Mouse (Mus musculus) CH12.LX (cell line): ENCODE data around the gene Abca16.

Source experiments
- CHD2 ChIP-seq: IDR thresholded peaks from 2 replicates; pipeline ENCODE4 v1.6.1; 2011; ENCODE audit warnings: low read length, improper control_type of control experiment
- CTCF ChIP-seq, 2 experiments: IDR thresholded peaks in 1 of 2; conservative IDR thresholded peaks in 1 of 2; 2 replicates each; pipeline ENCODE4 v1.5.1; 2011 to 2012; ENCODE audit warnings: low read depth in 2 of 2, low read length in 2 of 2, improper control_type of control experiment in 1 of 2, inconsistent platforms in 1 of 2, mild to moderate bottlenecking in 1 of 2, moderate library complexity in 1 of 2
- EP300 ChIP-seq: IDR thresholded peaks from 2 replicates; pipeline ENCODE4 v1.6.1; 2011; ENCODE audit warnings: low read length, improper control_type of control experiment
- ETS1 ChIP-seq: conservative IDR thresholded peaks from 2 replicates; pipeline ENCODE4 v1.6.1; 2012; ENCODE audit warnings: low read depth, mild to moderate bottlenecking, inconsistent platforms, low read length, improper control_type of control experiment, moderate library complexity
- MAFK ChIP-seq: IDR thresholded peaks from 2 replicates; pipeline ENCODE4 v1.6.1; 2011; ENCODE audit warnings: low read length, improper control_type of control experiment; ENCODE audit not compliant: insufficient replicate concordance
- MYC ChIP-seq: IDR thresholded peaks from 2 replicates; pipeline ENCODE4 v1.6.1; 2011; ENCODE audit warnings: low read depth, mild to moderate bottlenecking, improper control_type of control experiment, low read length
- POLR2A ChIP-seq: IDR thresholded peaks from 2 replicates; pipeline ENCODE4 v1.6.1; 2011; ENCODE audit warnings: low read depth, mild to moderate bottlenecking, improper control_type of control experiment, low read length
- TCF12 ChIP-seq: IDR thresholded peaks from 2 replicates; pipeline ENCODE4 v1.6.1; 2014; ENCODE audit warnings: low read depth, mild to moderate bottlenecking, inconsistent platforms, low read length, improper control_type of control experiment
- USF2 ChIP-seq: conservative IDR thresholded peaks from 2 replicates; pipeline ENCODE4 v1.6.1; 2011; ENCODE audit warnings: low read depth, low read length, improper control_type of control experiment
- ZKSCAN1 ChIP-seq: IDR thresholded peaks from 2 replicates; pipeline ENCODE4 v1.6.1; 2012; ENCODE audit warnings: low read depth, inconsistent platforms, low read length, improper control_type of control experiment, borderline replicate concordance

DNA sequence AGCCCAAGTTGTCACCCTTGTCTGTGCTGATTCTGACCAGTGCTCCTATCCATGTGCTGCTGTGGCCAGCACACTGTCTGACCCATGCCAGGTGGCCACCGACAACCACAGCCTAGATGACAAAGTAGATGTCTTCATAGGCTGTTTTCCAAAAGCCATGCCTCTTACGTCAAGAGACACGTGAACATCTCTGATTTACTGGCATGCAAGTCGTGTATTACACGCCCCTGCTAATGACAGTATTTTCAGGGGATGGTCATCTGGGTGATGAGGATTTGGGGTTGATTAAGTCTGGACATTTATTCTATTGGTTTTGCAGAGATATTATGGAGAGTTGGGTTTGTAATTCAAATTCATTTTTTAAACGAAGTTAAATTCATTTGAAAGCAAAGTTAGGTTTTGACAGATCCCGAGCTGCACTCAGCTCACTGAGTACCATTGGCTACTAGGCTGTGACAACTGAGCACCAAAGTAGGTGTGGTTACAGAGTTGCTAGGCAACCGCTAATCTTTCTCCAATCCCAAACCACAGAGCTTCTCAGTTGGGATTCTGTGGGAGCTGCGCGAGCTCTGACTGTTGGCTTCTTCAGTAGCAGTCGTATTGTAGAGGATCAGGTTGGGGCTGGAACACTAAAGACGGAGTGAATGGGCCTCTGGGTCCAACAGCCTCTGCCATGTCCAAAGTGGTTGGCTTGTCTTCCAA is 143.2 kb downstream of the Abca16 start:
- no peak for TF ChIP-seq MYC
- no peak for TF ChIP-seq TCF12
- no peak for TF ChIP-seq USF2
- TF ChIP-seq MAFK, result no peak
- TF ChIP-seq POLR2A, result no peak
- TF ChIP-seq CTCF (conservative IDR thresholded peaks at IDR 0.05 in 1 of 2, IDR thresholded peaks at IDR 0.05 in 1 of 2; ENCODE audit: low read depth in 2 of 2, low read length in 2 of 2), result no peak
- no peak for TF ChIP-seq EP300
- TF ChIP-seq ZKSCAN1, result no peak
- no peak for TF ChIP-seq ETS1
- TF ChIP-seq CHD2, result no peak
